Mouse (Mus musculus) cerebellum, adult 11-12 months (tissue): Measurements from ENCODE around the gene Vmn2r26.
"Not testable (repeated sequence)": the region's sequence is repeated elsewhere in the genome, so short reads cannot be mapped to it uniquely, and the experiment has no call there.

Experiments used
- DNase-seq: peaks from one replicate; pipeline ENCODE4 v3.0.0; 2022

The Vmn2r26 gene

GRCm38 (mm10) chr6:124024268-124024667 lies at the start of gene Vmn2r26:
Vmn2r26 (plus strand) TSS chr6:124024568.
- DNase-seq: not testable (repeated sequence)

GRCm38 (mm10) chr6:124020841-124021240 lies 3.5 kb upstream of the Vmn2r26 start:
- no peak for DNase-seq

DNA sequence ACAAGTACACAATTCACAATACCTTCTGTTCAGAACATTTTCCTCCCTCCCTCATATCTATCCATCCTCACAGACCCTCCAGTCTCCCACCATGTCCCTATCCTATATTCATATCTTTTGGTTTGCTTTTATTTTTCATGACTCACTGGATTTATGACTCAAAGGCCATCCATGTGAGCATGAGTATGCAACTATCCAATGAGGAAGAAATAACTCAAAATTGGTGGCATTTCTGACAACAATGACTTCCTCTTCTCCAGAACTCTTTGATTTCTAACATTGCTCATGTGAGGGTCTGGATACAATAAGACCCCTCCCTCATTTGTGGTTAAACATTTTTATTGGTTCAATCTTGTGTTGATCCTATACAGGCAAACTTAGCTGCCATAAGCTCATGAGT lies 24.0 kb downstream of the Vmn2r26 start:
- no peak for DNase-seq

DNA sequence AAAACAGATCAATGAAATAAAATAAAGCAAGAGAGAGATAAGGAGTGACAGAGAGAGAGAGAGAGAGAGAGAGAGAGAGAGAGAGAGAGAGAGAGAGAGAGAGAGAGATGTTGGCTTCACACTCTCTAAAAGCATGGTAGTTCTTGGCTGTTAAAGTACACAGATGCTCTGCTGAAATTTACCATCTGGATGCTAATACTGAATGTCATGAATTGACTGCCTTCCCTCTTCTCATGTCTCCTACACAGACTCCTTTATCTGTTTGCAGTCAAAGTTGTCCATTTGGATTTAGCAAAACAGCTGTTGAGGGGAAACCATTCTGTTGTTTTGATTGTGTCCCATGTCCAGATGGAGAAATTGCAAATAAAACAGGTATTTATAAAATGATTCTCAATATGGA lies 29.2 kb downstream of the Vmn2r26 start:
- not testable (repeated sequence) for DNase-seq

- DNase-seq: no peak
These were observed 78.0 kb downstream of the Vmn2r26 start for GRCm38 (mm10) chr6:124102334-124102733.
